Comparison of ENCODE assay signal across 17 mouse cellular contexts in genomic region chr5:19539348-19539747, GRCm38 (mm10).
"Had no signal": no experiment of that assay in that cellular context is flagged by ENCODE, and none has a peak within 500 bp of the region (broad histone marks: within the 10 kb centered on the region; RNA-seq: fewer than 3 reads in every experiment).

No protein-coding gene starts in this region.

- H3K9me3 ChIP-seq: neural tube, embryonic 13.5 days; neural tube, embryonic 15.5 days had no signal

- ATAC-seq: midbrain, embryonic 16.5 days had no signal

- H3K27ac ChIP-seq: neural tube, embryonic 13.5 days; neural tube, embryonic 15.5 days had no signal

- H3K4me1 ChIP-seq: neural tube, embryonic 13.5 days; neural tube, embryonic 15.5 days had no signal

- DNase-seq: lung, adult 18-20 months; lung, embryonic 14.5 days; lung, postnatal 10 days; lung, postnatal 4 days; midbrain, embryonic 14.5 days; retina, postnatal 1 day; right cerebral cortex, adult 18-20 months; right cerebral cortex, postnatal 25 days; right cerebral cortex, postnatal 4 days; spleen, adult 18-20 months; thymus, adult 18-20 months; thymus, postnatal 14 days; thymus, postnatal 36 days had no signal

- H3K4me3 ChIP-seq: myocyte; neural tube, embryonic 13.5 days; neural tube, embryonic 15.5 days had no signal

- H3K27me3 ChIP-seq: neural tube, embryonic 13.5 days; neural tube, embryonic 15.5 days had no signal

- H3K9ac ChIP-seq: lung, embryonic 14.5 days; neural tube, embryonic 13.5 days; neural tube, embryonic 15.5 days had no signal

- H3K36me3 ChIP-seq: neural tube, embryonic 13.5 days; neural tube, embryonic 15.5 days had no signal

- H3K4me2 ChIP-seq: lung, embryonic 14.5 days; neural tube, embryonic 13.5 days; neural tube, embryonic 15.5 days had no signal
